Mouse (Mus musculus) hindbrain, embryonic 14.5 days (tissue): ENCODE measurements around the gene Pawr. TPM values are rescaled to one million over a fixed set of nuclear protein-coding genes. Genes with fewer than 3 reads are reported as not detected.

Experiments used
- ATAC-seq: fragments of 200-750 bp; cut with Nextera tagmentation; 2 replicates; pipeline ENCODE4 v1.8.0; 2017; ENCODE audit warnings: moderate number of reproducible peaks, mild to moderate bottlenecking, moderate TSS enrichment, moderate library complexity; ENCODE audit not compliant: low FRiP score
- DNase-seq: peaks from one replicate; pipeline ENCODE4 v3.0.0-alpha.2; 2015; ENCODE audit warnings: low spot score
- H3K27ac ChIP-seq: fragments of 300-500 bp; sonication (generic); 2 replicates; pipeline ENCODE4 v1.5.1; 2014; ENCODE audit warnings: mild to moderate bottlenecking, moderate library complexity
- H3K27me3 ChIP-seq: fragments of 300-500 bp; sonication (generic); 2 replicates; pipeline ENCODE4 v1.6.1; 2014; ENCODE audit warnings: mild to moderate bottlenecking, low read length, mixed read lengths; ENCODE audit not compliant: control insufficient read depth, insufficient read depth
- H3K36me3 ChIP-seq: fragments of 300-500 bp; sonication (generic); replicated peaks from 2 replicates; pipeline ENCODE4 v1.6.1; 2014; ENCODE audit not compliant: control insufficient read depth, insufficient read depth
- H3K4me1 ChIP-seq: fragments of 300-500 bp; sonication (generic); replicated peaks from 2 replicates; pipeline ENCODE4 v1.6.1; 2014; ENCODE audit warnings: antibody characterized with exemption, low read length, mixed read lengths; ENCODE audit not compliant: control insufficient read depth, insufficient read depth
- H3K4me2 ChIP-seq: fragments of 300-500 bp; sonication (generic); replicated peaks from 2 replicates; pipeline ENCODE4 v1.6.1; 2014; ENCODE audit warnings: mild to moderate bottlenecking, moderate library complexity
- H3K4me3 ChIP-seq: fragments of 300-500 bp; sonication (generic); replicated peaks from 2 replicates; pipeline ENCODE4 v1.5.1; 2014; ENCODE audit warnings: mild to moderate bottlenecking, low read length
- H3K9ac ChIP-seq: fragments of 300-500 bp; sonication (generic); 2 replicates; pipeline ENCODE4 v1.6.1; 2014
- H3K9me3 ChIP-seq: fragments of 300-500 bp; sonication (generic); 2 replicates; pipeline ENCODE4 v1.6.1; 2016; ENCODE audit warnings: low read length; ENCODE audit not compliant: control insufficient read depth
- WGBS: fragments of 180-500 bp; shearing (Covaris S2); extraction: QIAGEN DNeasy Blood & Tissue Kit; methylation state at CpG from one replicate; pipeline ENCODE4 v1.1.7; 2014; 5-methylcytosine and 5-hydroxymethylcytosine counted together
- polyA plus RNA-seq: library from polyadenylated mRNA; unstranded; fragments of >200 nt; fragmentation: Nextera tagmentation; extraction: Ambion mirVana; gene quantifications from 2 replicates; pipeline ENCODE4 v1.2.1, GENCODE M21; 2014

The Pawr gene
- polyA plus RNA-seq, 1 experiment from 2014 or later, result 4.3 TPM

GRCm38 (mm10) chr10:108405931-108406330 lies 74.0 kb downstream of the Pawr start:
- Histone ChIP-seq H3K27me3 (no peaks in the 10 kb centered on the region), H3K36me3 (no peaks in the 10 kb centered on the region), H3K4me1 (no peaks in the 10 kb centered on the region), H3K4me2 (no peak overlapping the region), H3K4me3 (no peak overlapping the region), H3K27ac (no peak overlapping the region), H3K9ac (no peak overlapping the region), H3K9me3 (no peaks in the 10 kb centered on the region)
- ATAC-seq (no peak), DNase-seq (no peak)
- WGBS, result 68% methylated on average over 7 of the region's 7 CpGs

- no peaks in the 10 kb centered on the region for H3K27me3 ChIP-seq
- H3K9me3 ChIP-seq, result no peaks in the 10 kb centered on the region
- no peak overlapping the region for H3K4me2 ChIP-seq
- H3K36me3 ChIP-seq, result no peaks in the 10 kb centered on the region
- ATAC-seq, result no peak
- no peaks in the 10 kb centered on the region for H3K4me1 ChIP-seq
- no peak overlapping the region for H3K9ac ChIP-seq
- 91% methylated on average over 12 of the region's 12 CpGs for WGBS
- H3K27ac ChIP-seq, result no peak overlapping the region
- H3K4me3 ChIP-seq, result no peak overlapping the region
- no peak for DNase-seq
These were observed 75.2 kb downstream of the Pawr start for GRCm38 (mm10) chr10:108406798-108407754.

- WGBS, result 73% methylated on average over 5 of the region's 5 CpGs
- no peak overlapping the region for H3K4me2 ChIP-seq
- H3K4me1 ChIP-seq, result no peaks in the 10 kb centered on the region
- H3K9ac ChIP-seq, result no peak overlapping the region
- no peaks in the 10 kb centered on the region for H3K27me3 ChIP-seq
- H3K36me3 ChIP-seq, result no peaks in the 10 kb centered on the region
- no peak for DNase-seq
- no peak overlapping the region for H3K4me3 ChIP-seq
- H3K27ac ChIP-seq, result no peak overlapping the region
- no peaks in the 10 kb centered on the region for H3K9me3 ChIP-seq
- no peak for ATAC-seq
These were observed 76.1 kb downstream of the Pawr start for GRCm38 (mm10) chr10:108408025-108408424.

- WGBS, result 88% methylated on average over 6 of the region's 6 CpGs
- Histone ChIP-seq H3K27ac (no peak overlapping the region), H3K4me1 (no peaks in the 10 kb centered on the region), H3K9ac (no peak overlapping the region), H3K36me3 (no peaks in the 10 kb centered on the region), H3K4me3 (no peak overlapping the region), H3K9me3 (no peaks in the 10 kb centered on the region), H3K27me3 (no peaks in the 10 kb centered on the region), H3K4me2 (no peak overlapping the region)
- DNase-seq (no peak), ATAC-seq (no peak)
These were observed 76.5 kb downstream of the Pawr start for GRCm38 (mm10) chr10:108408437-108408836.

- Histone ChIP-seq H3K9ac (no peak overlapping the region), H3K4me3 (no peak overlapping the region), H3K36me3 (no peaks in the 10 kb centered on the region), H3K4me2 (no peak overlapping the region), H3K27ac (no peak overlapping the region), H3K4me1 (no peaks in the 10 kb centered on the region), H3K9me3 (no peaks in the 10 kb centered on the region), H3K27me3 (no peaks in the 10 kb centered on the region)
- no peak for DNase-seq
- ATAC-seq, result no peak
- 77% methylated on average over 6 of the region's 6 CpGs for WGBS
These were observed 77.1 kb downstream of the Pawr start for GRCm38 (mm10) chr10:108408986-108409385.

- H3K4me3 ChIP-seq, result no peak overlapping the region
- H3K9ac ChIP-seq, result no peak overlapping the region
- no peak for DNase-seq
- no peaks in the 10 kb centered on the region for H3K4me1 ChIP-seq
- no peak overlapping the region for H3K27ac ChIP-seq
- 88% methylated on average over 6 of the region's 6 CpGs for WGBS
- no peak for ATAC-seq
- H3K4me2 ChIP-seq, result no peak overlapping the region
- H3K36me3 ChIP-seq, result no peaks in the 10 kb centered on the region
- H3K27me3 ChIP-seq, result no peaks in the 10 kb centered on the region
- H3K9me3 ChIP-seq, result no peaks in the 10 kb centered on the region
These were observed 77.6 kb downstream of the Pawr start for GRCm38 (mm10) chr10:108409529-108409928.

- no peak for ATAC-seq
- Histone ChIP-seq H3K9me3 (no peaks in the 10 kb centered on the region), H3K27ac (no peak overlapping the region), H3K4me2 (no peak overlapping the region), H3K9ac (no peak overlapping the region), H3K4me1 (no peaks in the 10 kb centered on the region), H3K27me3 (no peaks in the 10 kb centered on the region), H3K36me3 (no peaks in the 10 kb centered on the region), H3K4me3 (no peak overlapping the region)
- WGBS, result 91% methylated on average over 14 of the region's 14 CpGs
- no peak for DNase-seq
These were observed 83.2 kb downstream of the Pawr start for GRCm38 (mm10) chr10:108414936-108415635.

GRCm38 (mm10) chr10:108417448-108417847 lies 85.5 kb downstream of the Pawr start:
- H3K4me3 ChIP-seq, result no peak overlapping the region
- peaks cover under 1% of the 10 kb centered on the region; the same call in 1 of the 2 replicates for H3K9me3 ChIP-seq
- no peak overlapping the region for H3K9ac ChIP-seq
- no peak overlapping the region for H3K27ac ChIP-seq
- H3K27me3 ChIP-seq, result no peaks in the 10 kb centered on the region
- H3K36me3 ChIP-seq, result no peaks in the 10 kb centered on the region
- ATAC-seq (no peak), DNase-seq (no peak)
- 93% methylated on average over 5 of the region's 5 CpGs for WGBS
- no peaks in the 10 kb centered on the region for H3K4me1 ChIP-seq
- H3K4me2 ChIP-seq, result no peak overlapping the region

GRCm38 (mm10) chr10:108430553-108430952 lies 98.6 kb downstream of the Pawr start:
- no peaks in the 10 kb centered on the region for H3K4me1 ChIP-seq
- H3K4me2 ChIP-seq, result no peak overlapping the region
- no peak overlapping the region for H3K4me3 ChIP-seq
- ATAC-seq (no peak), DNase-seq (no peak)
- H3K9me3 ChIP-seq, result no peaks in the 10 kb centered on the region
- H3K9ac ChIP-seq, result no peak overlapping the region
- no peak overlapping the region for H3K27ac ChIP-seq
- WGBS, result 92% methylated on average over 10 of the region's 10 CpGs
- H3K27me3 ChIP-seq, result no peaks in the 10 kb centered on the region
- H3K36me3 ChIP-seq, result no peaks in the 10 kb centered on the region
